Mouse (Mus musculus) T-cell, adult 2 months (primary cell): ENCODE data around the gene Sacm1l.

Source experiments
- DNase-seq: peaks from one replicate; pipeline ENCODE4 v3.0.0; 2022; ENCODE audit warnings: low spot score

Gene Sacm1l

GRCm38 (mm10) chr9:123577360-123578192 is 48.0 kb downstream of the Sacm1l start:
- DNase-seq = no peak

GRCm38 (mm10) chr9:123589240-123589910 is 59.8 kb downstream of the Sacm1l start:
- DNase-seq = no peak

GRCm38 (mm10) chr9:123595194-123595593 is 65.6 kb downstream of the Sacm1l start:
- DNase-seq = no peak

- DNase-seq = no peak
Observed at GRCm38 (mm10) chr9:123596910-123597309, 67.4 kb downstream of the Sacm1l start.

- no peak for DNase-seq
Observed at GRCm38 (mm10) chr9:123597376-123597775, 67.8 kb downstream of the Sacm1l start.

GRCm38 (mm10) chr9:123601529-123601928 is 72.0 kb downstream of the Sacm1l start:
- DNase-seq = no peak

GRCm38 (mm10) chr9:123620311-123621098 is 90.9 kb downstream of the Sacm1l start:
- DNase-seq = no peak

GRCm38 (mm10) chr9:123624741-123625140 is 95.2 kb downstream of the Sacm1l start:
- no peak for DNase-seq

GRCm38 (mm10) chr9:123625821-123626220 is 96.3 kb downstream of the Sacm1l start:
- no peak for DNase-seq

- DNase-seq = no peak
Observed at GRCm38 (mm10) chr9:123631666-123632065, 102.1 kb downstream of the Sacm1l start.

- DNase-seq = no peak
Observed at GRCm38 (mm10) chr9:123632281-123632680, 102.7 kb downstream of the Sacm1l start, which contains the start of gene Slc6a20b. Slc6a20b (minus strand) TSS chr9:123632565.

- DNase-seq = no peak
Observed at GRCm38 (mm10) chr9:123632993-123633392, 103.4 kb downstream of the Sacm1l start.

GRCm38 (mm10) chr9:123636771-123637170 is 107.2 kb downstream of the Sacm1l start:
- no peak for DNase-seq

- no peak for DNase-seq
Observed at GRCm38 (mm10) chr9:123638231-123638630, 108.7 kb downstream of the Sacm1l start.

- DNase-seq = no peak
Observed at GRCm38 (mm10) chr9:123638668-123639089, 109.1 kb downstream of the Sacm1l start.

- no peak for DNase-seq
Observed at GRCm38 (mm10) chr9:123640106-123640505, 110.5 kb downstream of the Sacm1l start.
